Mouse (Mus musculus) megakaryocyte progenitor cell, adult 5-6 weeks (primary cell): ENCODE data around the gene Gm19426. TPM values are rescaled to one million over a fixed set of nuclear protein-coding genes. Genes with fewer than 3 reads are reported as not detected.

Source experiments
- ATAC-seq: replicated peaks from 2 replicates; pipeline ENCODE4 v1.8.0; 2016; ENCODE audit warnings: mild to moderate bottlenecking, moderate TSS enrichment, inconsistent platforms; ENCODE audit not compliant: poor library complexity
- total RNA-seq, 2 experiments: library from RNA; stranded (forward) in 1 of 2; stranded (reverse) in 1 of 2; fragments of 157-497, 149-512 nt in 1 of 2; fragments of 200-1000 nt in 1 of 2; gene quantifications; 2 replicates each; pipeline versions ENCODE4 v1.2.3 to v1.2.4; 2015 to 2017

The Gm19426 gene
- total RNA-seq, 2 experiments from 2014 or later, result 0.39 TPM; not detected in 1

DNA sequence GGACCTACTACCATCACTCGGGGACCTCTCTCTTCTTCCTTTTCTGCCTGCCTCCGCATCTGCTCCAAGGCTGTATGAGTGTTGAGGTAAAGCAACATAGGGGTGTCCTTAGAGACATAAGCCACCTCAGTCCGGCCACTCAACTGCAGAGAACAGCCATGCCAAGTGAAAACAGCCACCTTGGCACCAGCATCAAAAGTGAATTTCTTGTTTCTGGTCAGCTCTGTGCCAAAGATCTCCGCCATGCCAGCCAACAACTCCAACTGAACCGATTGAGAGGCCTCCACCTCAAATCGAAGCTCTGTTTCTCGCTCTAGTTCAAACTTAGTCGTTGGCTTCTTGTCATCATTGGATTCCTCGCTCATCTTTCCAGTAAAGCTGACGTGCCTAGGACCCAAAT is 17.7 kb downstream of the Gm19426 start:
- ATAC-seq, result no peak

DNA sequence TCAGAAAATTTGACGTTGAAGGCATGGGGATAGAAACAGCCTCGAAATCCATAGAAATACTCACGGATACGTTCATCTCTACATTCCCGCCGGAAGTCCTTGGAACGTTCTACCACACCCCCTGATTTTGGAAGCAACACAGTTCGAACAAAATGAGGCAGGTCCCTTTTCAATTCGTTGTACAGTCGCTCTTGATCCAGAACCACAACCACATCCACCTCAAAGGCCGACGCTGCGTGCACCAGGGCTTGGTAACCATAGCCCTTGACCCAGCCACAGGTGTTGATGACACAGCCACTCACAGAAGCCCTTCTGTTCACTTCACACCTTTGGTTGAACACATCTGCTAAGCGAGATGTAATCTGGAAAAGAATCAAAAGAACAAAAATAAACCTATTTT is 19.6 kb downstream of the Gm19426 start:
- no peak for ATAC-seq

DNA sequence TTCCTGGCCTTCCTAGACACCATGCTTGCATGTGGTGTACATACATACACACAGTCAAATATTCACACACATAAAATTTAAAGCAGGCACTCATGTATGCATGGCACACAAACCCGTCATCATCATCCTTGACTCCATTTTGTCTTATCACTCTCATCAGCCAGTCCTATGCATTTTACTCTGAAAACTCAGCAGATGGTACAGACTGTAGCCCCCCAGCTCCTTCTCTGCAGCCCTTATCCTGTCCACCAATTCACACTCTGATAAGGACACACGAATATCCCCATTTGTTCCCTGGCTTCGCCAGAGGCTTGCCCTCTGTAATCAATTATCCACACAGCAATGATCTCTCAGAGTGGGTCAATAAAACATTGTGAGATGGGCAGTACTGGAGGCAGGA is 22.3 kb downstream of the Gm19426 start:
- no peak for ATAC-seq

DNA sequence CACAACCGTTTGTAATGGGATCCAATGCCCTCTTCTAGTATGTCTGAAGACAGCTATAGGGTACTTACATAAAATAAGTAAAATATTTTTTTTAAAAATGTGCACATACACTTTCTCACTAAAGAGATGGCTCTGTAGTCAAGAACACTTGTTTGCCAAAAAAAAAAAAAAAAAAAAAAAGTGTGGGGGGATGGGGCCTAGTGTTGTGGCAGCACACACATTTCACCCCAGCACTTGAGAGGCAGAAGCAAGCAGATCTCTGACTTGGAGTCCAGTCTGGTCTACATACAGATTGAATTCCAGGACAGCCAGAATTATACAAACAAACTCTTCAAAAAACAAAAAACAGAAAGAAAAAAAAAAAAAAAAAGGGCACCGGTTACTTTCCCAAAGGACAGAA is 22.7 kb downstream of the Gm19426 start:
- ATAC-seq, result no peak

DNA sequence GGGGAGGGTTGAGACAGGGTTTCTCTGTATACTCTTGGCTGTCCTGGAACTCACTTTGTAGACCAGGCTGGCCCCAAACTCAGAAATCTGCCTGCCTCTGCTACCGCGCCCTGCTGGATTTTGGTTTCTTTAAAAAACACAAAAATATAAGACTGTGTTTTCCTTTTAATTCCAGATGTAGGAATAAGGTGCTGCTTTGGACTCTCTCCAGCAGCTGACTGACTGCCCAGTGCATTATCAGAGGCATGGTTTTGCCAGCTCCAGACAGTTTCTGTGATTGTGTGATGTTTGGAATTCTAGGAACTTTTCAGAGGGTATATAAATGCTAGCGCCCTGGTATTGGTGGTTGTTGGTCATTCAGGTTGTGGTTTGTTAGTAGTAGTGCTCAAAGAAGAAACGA is 26.1 kb downstream of the Gm19426 start:
- ATAC-seq, result no peak

DNA sequence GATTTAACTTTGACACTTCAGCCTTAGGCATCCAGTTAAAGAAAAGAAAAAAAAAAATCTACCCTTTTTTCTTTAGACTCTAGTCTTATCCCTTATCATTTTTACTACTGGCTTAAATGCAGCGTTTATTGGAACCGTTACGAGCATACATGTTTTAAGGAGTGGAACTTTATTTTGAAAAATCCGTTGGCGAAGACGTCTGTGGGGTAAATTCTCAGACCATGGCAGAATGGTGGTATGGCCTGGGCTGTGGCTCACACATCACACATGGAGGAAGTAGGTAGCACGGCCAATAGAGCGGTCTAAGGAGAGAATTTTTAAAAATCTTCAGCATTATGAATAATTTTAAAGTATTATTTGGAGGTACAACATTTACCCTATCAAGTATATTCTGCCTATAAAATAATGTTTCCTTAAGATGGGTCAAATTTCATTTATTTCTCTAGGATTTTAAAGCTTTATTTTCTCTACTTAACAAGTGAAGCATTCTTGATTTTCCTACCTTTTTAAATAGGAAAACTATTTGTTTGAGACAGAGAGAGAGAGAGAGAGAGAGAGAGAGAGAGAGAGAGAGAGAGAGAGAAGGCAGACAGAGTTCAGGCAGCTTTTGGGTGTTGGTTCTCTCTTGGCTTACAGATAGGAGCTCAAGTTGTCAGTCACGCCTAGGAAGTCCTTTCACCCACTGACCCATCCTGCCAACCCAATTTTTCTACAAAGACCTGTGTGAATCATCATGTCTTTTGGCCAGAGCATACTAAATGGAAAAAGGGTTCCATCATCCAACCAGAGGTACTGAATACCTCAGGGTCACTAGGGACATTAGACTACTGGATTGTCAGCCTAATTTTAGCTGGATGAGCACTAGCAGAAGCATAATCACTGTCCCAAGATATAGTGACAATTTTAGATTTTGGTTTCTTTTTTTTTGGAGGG is 26.8 kb downstream of the Gm19426 start:
- no peak for ATAC-seq

DNA sequence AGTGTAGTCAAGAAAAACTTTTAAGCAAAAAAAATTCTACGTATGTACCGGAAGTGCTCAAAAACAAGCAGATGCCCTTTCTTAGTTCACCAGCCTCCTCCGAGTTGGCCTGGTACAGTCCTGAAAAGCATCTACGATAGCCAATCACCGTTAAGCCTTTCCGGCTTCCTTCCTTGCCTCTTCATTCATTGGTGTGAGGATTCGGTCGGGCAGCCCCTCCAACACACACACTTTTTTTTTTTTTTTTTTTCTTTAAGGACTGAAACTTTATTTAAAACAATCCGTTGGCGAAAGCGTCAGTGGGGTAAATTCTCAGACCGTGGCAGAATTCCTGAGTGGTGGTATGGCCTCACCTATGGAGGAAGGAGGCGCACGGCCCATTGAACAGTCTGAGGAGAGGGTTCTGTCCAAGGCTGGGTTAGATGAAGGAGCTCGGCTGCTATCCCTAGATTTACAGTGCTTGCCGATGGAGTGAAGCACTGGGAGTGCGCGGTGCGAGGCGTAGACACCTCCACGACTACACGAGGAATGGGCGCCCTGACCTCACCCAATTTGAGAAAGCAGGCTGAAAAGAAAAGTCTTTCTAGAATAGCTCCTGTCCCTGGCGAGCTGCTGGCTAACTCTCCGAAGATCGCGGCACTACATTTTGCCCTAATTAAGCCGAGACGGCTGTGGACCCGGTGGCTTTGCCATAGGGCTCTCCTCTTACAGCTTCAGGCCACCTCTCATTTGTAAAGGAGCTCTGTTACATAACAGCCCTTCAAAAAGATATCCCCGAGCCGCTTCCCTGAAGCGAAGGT is 27.7 kb downstream of the Gm19426 start:
- ATAC-seq, result peak; percentile 82

DNA sequence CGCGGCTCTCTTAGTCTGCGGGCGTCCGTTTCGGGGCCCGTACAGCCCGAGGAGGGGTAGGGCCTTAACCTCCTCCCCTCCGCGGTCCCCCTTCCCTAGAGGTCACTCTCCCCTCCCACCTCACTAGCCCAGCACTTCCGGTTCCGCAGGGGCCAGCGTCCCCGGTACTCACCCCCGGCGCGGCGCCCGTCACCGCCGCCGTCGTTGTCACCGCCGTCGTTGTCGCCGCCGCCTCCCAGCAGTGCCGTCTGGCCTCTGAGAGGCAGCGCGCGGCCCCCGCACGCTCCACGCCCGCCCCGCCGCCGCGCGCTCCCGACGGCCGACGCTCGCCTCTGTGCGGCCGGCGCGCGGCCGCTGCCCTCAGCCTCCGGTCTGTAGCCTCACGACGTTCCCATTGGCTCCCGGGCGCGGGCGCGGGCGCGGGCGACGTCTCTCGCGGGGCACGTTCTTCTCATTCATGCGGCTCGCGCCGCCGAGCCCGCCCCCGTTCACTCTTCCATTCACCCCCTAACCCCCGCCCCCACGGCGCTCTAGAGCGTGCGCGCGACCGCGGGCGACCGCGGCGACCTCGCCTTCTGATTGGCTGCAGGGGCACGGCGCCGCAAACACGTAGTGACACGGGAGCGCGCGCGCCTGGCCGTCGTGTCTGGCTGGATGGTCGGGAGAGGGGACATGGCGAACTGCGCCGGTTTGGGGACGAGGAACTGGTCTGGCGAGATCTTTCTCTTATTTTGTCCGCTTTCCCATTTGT is 28.5 kb downstream of the Gm19426 start, which contains the start of gene Zdhhc5:
TSS of gene Zdhhc5 (minus strand) at position 370 of the 751 bp plus-strand sequence.
- peak; percentile 80 for ATAC-seq

DNA sequence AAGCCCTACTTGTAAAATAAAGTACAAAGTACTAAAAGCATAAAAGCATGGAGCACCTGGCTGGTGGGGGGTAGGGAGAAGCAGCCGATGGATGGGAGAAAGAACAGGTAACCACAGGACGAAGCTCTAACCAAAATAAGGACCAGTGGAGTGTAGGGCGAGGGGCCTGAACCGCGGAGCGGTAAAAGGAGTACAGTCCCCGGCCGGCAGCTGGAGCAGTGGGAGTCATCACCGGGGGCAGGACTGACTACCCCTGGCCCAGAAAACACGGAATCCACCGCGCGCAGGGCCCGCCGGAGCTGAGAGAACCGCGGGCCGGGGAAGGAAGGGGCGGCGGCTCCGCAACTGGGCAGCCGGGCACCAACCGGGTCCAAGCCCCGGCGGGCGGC is 29.0 kb downstream of the Gm19426 start:
- no peak for ATAC-seq

DNA sequence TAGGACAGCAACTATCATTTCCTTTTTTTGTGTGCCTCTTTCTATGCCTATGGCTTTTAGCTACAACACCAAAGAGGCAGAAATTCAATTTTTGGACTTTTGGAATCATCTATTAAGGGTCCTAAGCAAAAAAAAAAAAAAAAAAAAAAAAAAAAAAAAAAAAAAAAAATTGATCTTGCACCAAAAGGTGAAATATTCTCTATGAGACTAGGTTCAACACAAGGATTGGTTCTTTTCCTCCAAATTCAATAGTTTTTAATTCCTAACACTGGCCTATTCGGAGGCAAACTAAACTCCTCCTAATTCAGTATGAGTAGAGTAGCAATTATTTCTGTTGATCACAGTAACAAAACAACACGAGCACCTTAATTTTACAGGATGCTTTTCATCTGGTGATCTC is 31.6 kb downstream of the Gm19426 start:
- ATAC-seq, result no peak

DNA sequence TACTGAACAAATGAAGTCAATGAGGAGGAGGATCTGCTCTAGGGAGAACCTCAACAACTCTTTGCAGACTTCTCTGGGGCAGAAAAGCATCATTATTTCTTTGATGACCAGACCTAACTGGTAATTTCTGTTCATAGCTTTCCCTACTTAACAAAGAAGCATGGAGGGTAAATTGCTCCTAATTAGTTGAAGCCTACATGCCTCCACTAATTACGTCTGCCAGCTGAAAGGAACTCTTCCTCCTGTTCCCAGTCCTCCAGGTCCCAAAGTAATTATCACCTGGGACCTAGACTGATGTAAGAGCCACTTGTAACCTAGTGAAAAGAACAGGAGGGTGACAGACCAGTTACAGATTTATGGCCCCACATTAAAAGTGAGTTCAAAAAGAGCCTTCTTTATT is 35.9 kb downstream of the Gm19426 start:
- no peak for ATAC-seq

DNA sequence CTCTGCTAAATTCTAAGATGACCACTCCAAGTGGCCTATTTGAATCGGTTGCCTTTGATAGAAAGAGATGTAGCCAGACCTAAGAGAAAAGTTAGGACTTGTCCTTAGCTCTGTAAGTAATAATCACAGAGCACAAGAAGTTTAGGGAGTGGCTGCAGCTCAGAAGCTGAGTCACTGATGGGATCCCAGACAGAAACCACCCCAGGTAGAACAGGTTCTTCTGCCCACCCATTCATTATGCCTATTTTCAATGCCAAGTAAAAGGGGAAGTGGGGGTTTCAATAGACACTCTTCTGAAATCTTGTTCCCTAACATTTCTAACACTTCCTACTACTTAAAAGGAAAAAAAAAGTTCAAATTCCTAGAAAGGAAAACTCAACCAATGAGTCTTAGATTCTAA is 38.2 kb downstream of the Gm19426 start:
- ATAC-seq, result peak; percentile 64

DNA sequence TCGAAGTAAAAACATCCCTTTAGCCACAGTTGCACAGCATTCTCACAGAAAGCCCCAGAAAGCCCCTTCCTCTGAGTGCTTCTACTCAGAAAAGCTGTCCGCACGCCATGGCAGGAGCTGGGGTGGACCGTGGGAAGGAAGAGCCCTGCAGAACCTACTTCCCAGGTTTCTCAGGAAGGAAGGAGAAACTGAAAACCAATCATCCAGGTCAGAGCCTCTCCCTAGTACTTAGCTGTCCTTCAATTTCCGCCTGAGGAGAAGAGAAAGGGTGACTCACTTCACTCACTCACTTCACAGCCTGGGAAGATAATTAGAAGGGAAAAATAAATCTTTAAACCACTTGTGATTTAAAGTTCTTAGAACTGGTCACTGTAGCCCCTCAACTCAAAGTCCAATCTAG is 39.1 kb downstream of the Gm19426 start:
- no peak for ATAC-seq

DNA sequence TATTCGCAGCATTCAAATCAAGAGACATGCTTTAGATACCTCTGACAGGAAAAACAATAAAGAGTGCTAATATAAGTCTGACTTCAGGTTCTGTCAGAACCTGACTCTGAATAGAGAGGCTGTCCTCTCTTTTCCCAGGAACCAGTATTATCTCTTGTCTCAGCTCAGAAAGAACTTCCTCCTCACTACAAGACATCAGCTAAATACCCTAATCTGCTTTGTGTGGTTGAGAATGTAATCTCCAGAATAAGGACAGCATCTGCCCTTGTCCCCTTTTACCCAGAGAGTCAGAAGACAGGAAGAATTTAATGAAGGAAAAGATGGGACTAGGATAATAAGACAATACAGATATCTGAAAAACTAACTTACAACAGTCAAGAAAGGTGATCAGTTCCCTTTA is 40.0 kb downstream of the Gm19426 start:
- ATAC-seq, result peak; percentile 58; the same call in 1 of the 2 replicates

DNA sequence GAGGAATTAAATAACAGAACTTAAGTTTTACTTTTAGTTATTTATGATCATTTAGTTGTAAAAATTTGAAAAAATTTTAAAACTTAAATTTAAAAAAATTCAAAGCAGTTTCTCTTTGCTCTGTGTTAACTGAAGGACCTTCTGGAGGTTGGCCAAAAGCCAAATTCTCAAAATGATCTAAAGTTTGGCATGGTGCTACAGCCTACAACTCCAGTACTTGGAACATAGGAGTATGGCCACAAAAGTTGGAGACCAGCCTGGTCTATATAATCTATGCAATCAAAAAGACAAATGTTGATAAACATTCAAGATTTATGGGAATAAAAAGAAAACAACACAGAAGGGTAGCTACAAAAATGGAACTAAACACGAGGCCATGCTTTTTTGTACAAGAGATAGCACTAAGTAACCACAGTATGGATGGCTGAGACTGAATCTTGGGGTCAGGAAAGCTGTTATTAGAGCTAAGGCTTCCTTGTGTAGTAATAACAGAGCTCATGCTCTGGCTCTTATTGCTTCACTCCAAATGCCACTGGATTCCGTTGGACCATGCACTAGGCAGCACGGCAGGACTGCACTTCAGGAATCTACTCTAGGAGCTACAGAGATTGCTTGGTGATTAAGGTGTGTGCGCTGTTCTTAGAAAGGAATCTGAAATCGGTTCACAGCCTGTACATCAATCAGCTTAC is 48.3 kb downstream of the Gm19426 start:
- ATAC-seq, result no peak

Other genes with a start within 250 kb of the Gm19426 start
- gene Ctnnd1, start 92.9 kb downstream of the Gm19426 start, total RNA-seq (2015), result 21.2 and 26.8 TPM in 2 replicates
- gene Ctnnd1, start 92.9 kb downstream of the Gm19426 start, total RNA-seq (2017), result 18.4 and 27.5 TPM in 2 replicates
- not detected in 2 replicates for gene Btbd18, start 84.6 kb downstream of the Gm19426 start, total RNA-seq (2015)
- not detected in 2 replicates for gene Btbd18, start 84.6 kb downstream of the Gm19426 start, total RNA-seq (2017)
- gene Selenoh, start 72.9 kb downstream of the Gm19426 start, total RNA-seq (2015), result 251 and 263 TPM in 2 replicates
- 122 and 127 TPM in 2 replicates for gene Selenoh, start 72.9 kb downstream of the Gm19426 start, total RNA-seq (2017)
- gene Gm28635, start 65.6 kb downstream of the Gm19426 start, total RNA-seq (2015), result not detected in 2 replicates
- 0.44 TPM in 1 of 2 replicates, not detected in the other for gene Gm28635, start 65.6 kb downstream of the Gm19426 start, total RNA-seq (2017)
- gene Med19, start 65.3 kb downstream of the Gm19426 start, total RNA-seq (2015), result 30.8 and 40.2 TPM in 2 replicates
- gene Med19, start 65.3 kb downstream of the Gm19426 start, total RNA-seq (2017), result 21.4 and 26.4 TPM in 2 replicates
- 75.6 and 78.6 TPM in 2 replicates for gene Tmx2, start 64.5 kb downstream of the Gm19426 start, total RNA-seq (2015)
- 48.1 and 51.0 TPM in 2 replicates for gene Tmx2, start 64.5 kb downstream of the Gm19426 start, total RNA-seq (2017)
- gene Zdhhc5, start 28.5 kb downstream of the Gm19426 start, total RNA-seq (2015), result 44.0 and 46.1 TPM in 2 replicates
- gene Zdhhc5, start 28.5 kb downstream of the Gm19426 start, total RNA-seq (2017), result 29.1 and 30.6 TPM in 2 replicates
- 42.5 and 44.7 TPM in 2 replicates for gene Clp1, start 16.3 kb downstream of the Gm19426 start, total RNA-seq (2015)
- gene Clp1, start 16.3 kb downstream of the Gm19426 start, total RNA-seq (2017), result 37.3 and 43.5 TPM in 2 replicates
- 0.07 and 0.12 TPM in 2 replicates for gene Ypel4, start 9.6 kb downstream of the Gm19426 start, total RNA-seq (2015)
- gene Ypel4, start 9.6 kb downstream of the Gm19426 start, total RNA-seq (2017), result 0.27 TPM in 1 of 2 replicates, not detected in the other
- gene Serping1, start 31.8 kb upstream of the Gm19426 start, total RNA-seq (2015), result 0.22 TPM in 1 of 2 replicates, not detected in the other
- gene Serping1, start 31.8 kb upstream of the Gm19426 start, total RNA-seq (2017), result not detected in 2 replicates
- 9.6 and 11.2 TPM in 2 replicates for gene Ube2l6, start 55.2 kb upstream of the Gm19426 start, total RNA-seq (2015)
- 8.5 and 12.7 TPM in 2 replicates for gene Ube2l6, start 55.2 kb upstream of the Gm19426 start, total RNA-seq (2017)
- gene Smtnl1, start 79.0 kb upstream of the Gm19426 start, total RNA-seq (2015), result not detected in 2 replicates
- gene Smtnl1, start 79.0 kb upstream of the Gm19426 start, total RNA-seq (2017), result 0.24 TPM in 1 of 2 replicates, not detected in the other
- gene Timm10, start 83.3 kb upstream of the Gm19426 start, total RNA-seq (2015), result 40.2 and 55.6 TPM in 2 replicates
- 39.6 and 46.2 TPM in 2 replicates for gene Timm10, start 83.3 kb upstream of the Gm19426 start, total RNA-seq (2017)
- 25.7 and 33.4 TPM in 2 replicates for gene Slc43a1, start 95.2 kb upstream of the Gm19426 start, total RNA-seq (2015)
- gene Slc43a1, start 95.2 kb upstream of the Gm19426 start, total RNA-seq (2017), result 14.2 and 15.0 TPM in 2 replicates
- not detected in 2 replicates for gene Rtn4rl2, start 143.1 kb upstream of the Gm19426 start, total RNA-seq (2015)
- not detected in 2 replicates for gene Rtn4rl2, start 143.1 kb upstream of the Gm19426 start, total RNA-seq (2017)
- 111 and 119 TPM in 2 replicates for gene Slc43a3, start 192.9 kb upstream of the Gm19426 start, total RNA-seq (2015)
- gene Slc43a3, start 192.9 kb upstream of the Gm19426 start, total RNA-seq (2017), result 94.2 and 94.7 TPM in 2 replicates
- 43.2 and 74.2 TPM in 2 replicates for gene Prg2, start 236.8 kb upstream of the Gm19426 start, total RNA-seq (2015)
- 135 and 270 TPM in 2 replicates for gene Prg2, start 236.8 kb upstream of the Gm19426 start, total RNA-seq (2017)
- 8.4 and 12.8 TPM in 2 replicates for gene Prg3, start 244.6 kb upstream of the Gm19426 start, total RNA-seq (2015)
- 15.9 and 16.4 TPM in 2 replicates for gene Prg3, start 244.6 kb upstream of the Gm19426 start, total RNA-seq (2017)